Mouse (Mus musculus) heart, adult 11 months (tissue): ENCODE data around the gene Prr29.
A peak's percentile ranks its signal among the peaks of the same experiment; 100 is the strongest.
"Not testable (repeated sequence)": the region's sequence is repeated elsewhere in the genome, so short reads cannot be mapped to it uniquely, and the experiment has no call there.

Experiments used
- DNase-seq: peaks from one replicate; pipeline ENCODE4 v3.0.0; 2022

The Prr29 gene

GRCm38 (mm10) chr11:106365366-106365765, at the start of gene Prr29:
Prr29 (plus strand) TSS chr11:106365472.
- DNase-seq = no peak

GRCm38 (mm10) chr11:106316416-106316815, 48.9 kb upstream of the Prr29 start:
- no peak for DNase-seq

DNA sequence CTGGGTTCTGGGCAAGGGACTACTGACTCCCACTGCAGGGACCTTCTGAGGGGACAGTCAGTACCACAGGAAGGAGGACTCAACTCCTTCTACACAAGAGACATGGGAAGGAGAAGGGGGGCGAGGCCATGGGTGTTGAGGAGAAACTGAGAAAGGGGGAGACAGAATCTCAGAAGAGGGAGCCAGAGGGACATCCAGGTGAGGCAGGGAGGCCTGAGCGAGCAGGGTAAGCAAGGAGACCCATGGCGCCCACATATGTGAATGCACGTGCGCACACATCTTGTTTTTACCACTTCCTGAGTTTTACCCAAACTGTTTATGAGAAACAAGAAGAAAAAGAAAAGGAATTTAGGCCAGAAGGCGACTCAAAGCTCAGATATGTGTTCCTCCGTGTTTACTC, 47.5 kb upstream of the Prr29 start:
- no peak for DNase-seq

- DNase-seq = peak; percentile 96
Observed at GRCm38 (mm10) chr11:106318406-106319366, 46.6 kb upstream of the Prr29 start.

GRCm38 (mm10) chr11:106324858-106325257, 40.4 kb upstream of the Prr29 start:
- no peak for DNase-seq

DNA sequence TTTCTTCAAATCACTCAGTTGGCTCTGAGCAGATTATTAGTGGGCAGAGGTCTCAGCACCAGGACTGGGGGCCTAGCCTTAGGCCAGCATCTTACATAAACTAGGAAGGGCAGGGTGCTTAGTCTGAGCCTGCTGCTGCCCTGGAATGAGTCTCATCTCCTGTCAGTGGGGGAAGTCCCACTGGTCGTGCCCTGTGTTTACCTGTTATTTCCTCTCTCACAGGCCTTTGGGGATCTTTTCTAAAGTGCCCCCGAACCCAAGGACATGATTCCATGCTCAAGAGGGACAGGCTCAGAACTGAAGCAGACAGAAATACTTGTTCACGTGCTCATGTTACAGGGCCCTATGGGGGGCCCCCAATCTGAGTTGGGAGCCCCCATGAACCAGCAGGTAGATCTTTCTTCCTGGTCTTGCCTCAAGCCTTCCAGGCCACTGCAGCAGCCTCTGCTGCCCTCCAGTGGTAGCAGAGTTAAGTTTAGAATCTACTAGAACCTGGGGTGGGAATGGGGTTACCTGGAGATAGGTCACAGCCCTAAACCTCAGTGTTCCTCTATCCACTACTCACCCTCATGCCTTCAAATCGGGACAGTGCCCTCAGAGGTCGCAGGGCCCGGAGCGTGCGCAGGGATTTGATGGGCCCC, 39.6 kb upstream of the Prr29 start:
- peak; percentile 94 for DNase-seq

DNA sequence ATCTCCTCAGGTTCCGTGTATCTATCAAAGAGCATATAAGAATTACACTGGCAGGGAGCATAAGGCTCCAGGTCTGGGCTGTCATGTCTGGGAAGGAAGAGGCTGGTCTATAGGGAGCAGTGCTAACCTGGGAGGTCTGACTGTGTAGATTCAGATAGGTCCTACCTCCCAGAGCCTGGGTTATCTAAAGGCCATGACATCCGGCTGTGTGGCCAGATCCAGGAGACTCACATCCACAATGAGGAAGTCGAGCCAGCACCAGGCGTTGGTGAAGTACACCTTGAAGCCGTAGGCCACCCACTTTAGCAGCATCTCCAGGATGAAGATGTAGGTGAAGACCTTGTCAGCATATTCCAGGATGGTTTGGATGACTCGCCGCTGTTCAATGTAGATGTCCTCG, 38.8 kb upstream of the Prr29 start:
- no peak for DNase-seq

- DNase-seq = no peak
Observed at GRCm38 (mm10) chr11:106328521-106328920, 36.8 kb upstream of the Prr29 start.

DNA sequence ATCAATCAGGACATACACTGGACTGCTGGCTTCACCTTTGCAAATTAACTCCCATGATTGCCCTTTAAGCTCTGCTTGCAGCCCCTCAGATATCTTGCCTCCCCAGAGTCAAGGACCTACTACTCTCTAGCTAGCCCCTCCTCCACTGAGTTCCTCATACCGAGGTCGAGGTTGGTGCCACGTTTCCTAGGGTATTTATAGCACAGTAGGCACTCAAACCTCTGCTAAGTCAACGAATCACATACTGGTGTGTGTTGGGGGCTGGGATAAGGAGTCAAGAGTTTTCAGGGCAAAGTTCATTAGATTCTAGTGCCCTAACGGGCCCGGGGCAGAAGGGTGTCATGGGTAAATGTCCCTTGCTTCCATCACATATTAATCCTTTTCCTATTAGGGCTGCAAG, 36.1 kb upstream of the Prr29 start:
- DNase-seq = peak; percentile 95

DNA sequence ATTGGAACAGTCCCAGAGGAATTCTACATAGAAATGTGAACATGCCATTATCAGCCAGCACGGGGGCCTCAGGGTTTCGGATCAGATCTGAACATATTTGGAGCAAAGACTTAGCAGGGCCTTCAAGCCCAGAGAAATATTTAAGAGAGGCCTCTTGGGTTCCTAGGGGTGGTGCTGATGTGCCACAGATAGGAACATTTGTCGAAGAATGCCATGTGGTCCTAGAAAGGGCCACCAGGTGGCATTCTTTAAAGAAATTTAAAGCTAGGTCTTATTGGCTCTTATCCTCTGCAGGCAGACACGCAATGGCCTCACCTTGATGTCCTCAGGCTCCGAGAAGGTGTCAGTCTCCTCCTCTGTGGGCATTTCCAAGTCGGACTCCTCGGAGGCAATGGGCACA, 35.6 kb upstream of the Prr29 start:
- peak; percentile 86 for DNase-seq

DNA sequence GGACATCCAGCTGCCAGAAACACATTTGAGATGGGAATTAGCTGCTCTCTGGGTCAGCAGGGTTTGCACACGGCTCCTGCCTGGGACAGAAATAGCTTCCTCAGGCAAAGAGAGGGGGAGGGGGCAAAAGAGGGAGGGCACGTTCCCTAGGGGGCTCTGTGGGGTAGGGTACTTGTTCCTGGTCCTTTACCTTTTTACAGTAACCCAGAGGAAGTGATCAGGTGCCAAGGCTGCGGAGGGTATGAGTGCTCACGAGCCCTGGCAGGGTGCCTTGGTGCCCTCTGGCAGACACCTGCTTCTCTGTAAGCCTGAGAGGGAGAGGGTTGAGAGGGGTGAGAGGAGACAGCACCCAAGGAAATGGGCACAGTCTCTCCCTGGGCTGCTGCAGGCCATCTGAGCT, 32.8 kb upstream of the Prr29 start:
- peak; percentile 93 for DNase-seq

DNA sequence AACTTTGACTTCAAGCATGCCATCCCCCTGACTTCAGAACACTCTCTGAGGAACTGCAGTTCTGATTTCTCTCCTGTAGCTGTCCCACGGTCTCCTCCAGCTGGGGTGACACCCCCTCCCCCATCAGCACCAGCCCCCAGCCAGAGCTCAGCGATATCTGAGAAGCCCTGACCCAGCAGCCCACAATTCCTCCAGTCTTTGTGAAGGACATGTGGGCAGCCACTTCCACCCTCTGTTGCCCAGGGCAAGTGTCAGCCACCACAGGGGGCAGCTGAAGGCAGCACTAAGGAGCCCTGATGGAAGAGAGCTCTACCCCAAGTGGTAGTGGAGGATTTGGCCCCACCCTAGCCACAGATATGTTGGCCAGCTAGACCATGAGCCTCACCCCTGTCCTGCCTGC, 31.2 kb upstream of the Prr29 start:
- DNase-seq = no peak

DNA sequence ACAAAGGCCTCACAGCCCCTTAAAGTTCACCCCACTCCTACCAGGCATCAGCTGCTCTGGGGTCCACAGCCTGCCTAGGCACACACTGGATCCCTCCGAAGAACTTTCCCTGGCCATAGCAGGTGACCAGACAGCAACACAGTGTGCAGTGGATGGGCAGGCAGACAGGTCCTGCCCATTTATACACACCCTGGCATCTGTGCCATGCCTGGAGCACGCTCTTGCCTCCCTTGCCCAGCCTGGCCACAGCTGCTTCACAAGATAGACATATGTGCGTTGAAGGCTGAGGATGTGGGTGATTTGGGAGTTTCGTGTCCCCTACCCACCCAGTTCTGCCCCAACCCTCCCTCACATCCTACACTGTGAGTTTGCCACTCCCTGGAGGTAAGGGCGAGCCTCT, 27.2 kb upstream of the Prr29 start:
- no peak for DNase-seq

GRCm38 (mm10) chr11:106338870-106339269, 26.4 kb upstream of the Prr29 start:
- DNase-seq = no peak

GRCm38 (mm10) chr11:106339323-106339722, 25.9 kb upstream of the Prr29 start:
- DNase-seq = not testable (repeated sequence)

DNA sequence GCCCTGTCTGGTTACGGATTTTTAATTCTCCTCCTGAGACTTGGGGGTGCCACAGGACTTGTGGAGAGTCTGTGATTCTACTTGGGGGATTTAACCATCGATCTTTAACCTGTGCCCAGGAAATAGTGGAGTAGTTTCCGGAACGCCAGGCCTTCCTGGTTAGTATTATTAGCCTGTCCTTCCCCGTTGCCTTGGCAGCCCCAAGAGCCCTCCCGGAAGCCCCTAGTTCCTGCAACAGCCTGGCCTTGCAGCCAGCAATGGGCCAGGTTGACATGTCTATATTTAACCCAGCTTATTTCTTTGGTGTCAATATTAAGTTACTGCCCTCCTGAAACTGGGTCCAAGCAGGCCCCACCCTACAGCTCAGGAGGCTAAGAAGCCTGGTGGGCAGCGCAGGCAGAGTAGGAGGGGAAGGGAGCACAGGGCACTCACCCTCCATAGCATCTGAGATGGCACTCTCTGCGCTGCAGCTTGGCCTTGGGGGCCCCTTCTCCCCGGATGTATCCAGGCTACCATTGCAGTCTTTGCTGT, 24.2 kb upstream of the Prr29 start:
- DNase-seq = no peak

GRCm38 (mm10) chr11:106344910-106345309, 20.4 kb upstream of the Prr29 start:
- DNase-seq = no peak

- no peak for DNase-seq
Observed at GRCm38 (mm10) chr11:106349772-106350171, 15.5 kb upstream of the Prr29 start.

GRCm38 (mm10) chr11:106350853-106351252, 14.4 kb upstream of the Prr29 start:
- peak; percentile 89 for DNase-seq

GRCm38 (mm10) chr11:106351253-106351652, 14.0 kb upstream of the Prr29 start:
- DNase-seq = peak; percentile 85

DNA sequence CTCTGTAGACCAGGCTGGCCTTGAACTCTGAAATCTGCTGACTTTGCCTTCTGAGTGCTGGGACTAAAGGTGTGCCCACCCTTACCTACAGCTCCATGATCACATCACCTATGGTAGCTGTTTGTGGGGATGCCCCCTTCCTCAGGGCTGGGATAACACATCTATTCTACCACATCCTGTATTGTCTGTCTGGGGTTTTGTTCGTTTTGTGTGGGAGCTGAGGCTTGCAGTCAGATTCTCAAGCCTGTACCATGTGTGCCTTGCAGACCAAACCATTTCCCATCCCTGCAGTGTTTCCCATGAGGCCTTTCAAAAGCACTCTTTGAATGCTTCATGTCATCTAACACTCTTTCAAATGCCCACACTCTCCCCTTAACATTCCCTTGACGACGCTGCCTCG, 13.3 kb upstream of the Prr29 start:
- DNase-seq = no peak

DNA sequence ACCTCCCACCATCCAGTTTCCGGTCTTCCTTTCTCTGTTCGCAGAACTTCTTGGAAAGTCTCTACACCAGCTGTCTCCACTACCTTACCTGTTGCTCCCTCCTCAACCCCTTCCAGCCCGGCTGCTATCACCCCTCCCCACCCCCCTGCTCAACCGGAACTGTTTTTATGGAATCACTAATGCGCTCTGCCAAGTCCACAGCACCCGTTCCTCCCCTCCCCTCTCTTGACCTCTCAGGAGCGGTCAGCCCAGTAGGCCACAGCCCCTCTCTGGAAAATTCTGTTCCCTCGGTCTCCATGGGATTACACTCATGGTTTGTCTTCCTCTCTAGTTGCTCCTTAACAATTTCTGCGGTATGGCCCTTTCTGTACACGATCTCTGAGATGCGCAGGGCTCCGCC, 12.1 kb upstream of the Prr29 start, which contains the start of gene Scn4a:
TSS of gene Scn4a (minus strand) at position 101 of the 400 bp plus-strand sequence.
- DNase-seq = no peak

- no peak for DNase-seq
Observed at GRCm38 (mm10) chr11:106354181-106354580, 11.1 kb upstream of the Prr29 start.
